Mouse (Mus musculus) MEL (cell line): ENCODE measurements at regions not wholly inside any gene's neighbourhood (a gene's known extent, or its start where the extent isn't known, plus 50 kb on each side); places are given as distances from the start of the nearest gene placed in this dataset.

Source experiments
- DNase-seq: peaks from one replicate; pipeline ENCODE4 v3.0.0; 2011; ENCODE audit warnings: low read depth, low spot score
- H3K27ac ChIP-seq: 2 replicates; pipeline ENCODE4 v1.5.1; 2012; ENCODE audit warnings: low read depth, mild to moderate bottlenecking, control low read depth, low read length, moderate library complexity; ENCODE audit not compliant: control insufficient read depth
- H3K27me3 ChIP-seq, 2 experiments: fragments of 150-350 bp in 1 of 2; sonication (generic) in 1 of 2; 2 replicates each; pipeline ENCODE4 v1.6.1; 2012; ENCODE audit warnings: low read length in 2 of 2, mild to moderate bottlenecking in 2 of 2, improper control_type of control experiment in 1 of 2, moderate library complexity in 1 of 2; ENCODE audit not compliant: insufficient read depth in 2 of 2, control insufficient read depth in 1 of 2
- H3K36me3 ChIP-seq, 2 experiments: 2 replicates each; pipeline ENCODE4 v1.6.1; 2012 to 2014; ENCODE audit warnings: low read length in 2 of 2, improper control_type of control experiment in 1 of 2, inconsistent platforms in 1 of 2, mild to moderate bottlenecking in 1 of 2; ENCODE audit not compliant: insufficient read depth in 2 of 2, control insufficient read depth in 1 of 2
- H3K4me1 ChIP-seq, 2 experiments: fragments of 150-350 bp in 1 of 2; sonication (generic) in 1 of 2; 2 replicates each; pipeline ENCODE4 v1.6.1; 2012; ENCODE audit warnings: low read length in 2 of 2, improper control_type of control experiment in 1 of 2, mild to moderate bottlenecking in 1 of 2; ENCODE audit not compliant: insufficient read depth in 2 of 2, control insufficient read depth in 1 of 2
- H3K4me3 ChIP-seq, 2 experiments: fragments of 150-350 bp in 1 of 2; sonication (generic) in 1 of 2; 2 replicates each; pipeline ENCODE4 v1.5.1; 2012; ENCODE audit warnings: low read depth in 2 of 2, low read length in 2 of 2, mild to moderate bottlenecking in 2 of 2, moderate library complexity in 2 of 2, control low read depth in 1 of 2, improper control_type of control experiment in 1 of 2; ENCODE audit not compliant: control insufficient read depth in 1 of 2, insufficient read depth in 1 of 2
- H3K79me2 ChIP-seq: 2 replicates; pipeline ENCODE4 v1.6.1; 2012; ENCODE audit warnings: mild to moderate bottlenecking, low read length, moderate library complexity; ENCODE audit not compliant: control insufficient read depth, poor library complexity, insufficient read depth
- H3K9ac ChIP-seq: 2 replicates; pipeline ENCODE4 v1.6.1; 2012; ENCODE audit warnings: low read depth, mild to moderate bottlenecking, control low read depth, low read length, moderate library complexity; ENCODE audit not compliant: control insufficient read depth, poor library complexity, severe bottlenecking
- H3K9me3 ChIP-seq: fragments of 150-350 bp; sonication (generic); replicated peaks from 2 replicates; pipeline ENCODE4 v1.6.1; 2012; ENCODE audit warnings: mild to moderate bottlenecking, low read length, improper control_type of control experiment, moderate library complexity; ENCODE audit not compliant: insufficient read depth
- BHLHE40 ChIP-seq: IDR thresholded peaks from 2 replicates; pipeline ENCODE4 v1.6.1; 2012; ENCODE audit warnings: low read depth, mild to moderate bottlenecking, inconsistent platforms, low read length, improper control_type of control experiment, borderline replicate concordance
- CHD1 ChIP-seq: IDR thresholded peaks from 2 replicates; pipeline ENCODE4 v1.6.1; 2012; ENCODE audit warnings: low read depth, mild to moderate bottlenecking, inconsistent platforms, low read length, improper control_type of control experiment
- CTCF ChIP-seq, 3 experiments: IDR thresholded peaks in 2 of 3; conservative IDR thresholded peaks in 1 of 3; 2 replicates each; pipeline ENCODE4 v1.5.1; 2011 to 2012; ENCODE audit warnings: low read length in 3 of 3, low read depth in 2 of 3, mild to moderate bottlenecking in 2 of 3, improper control_type of control experiment in 1 of 3, inconsistent platforms in 1 of 3, mixed read lengths in 1 of 3, moderate library complexity in 1 of 3; ENCODE audit not compliant: control insufficient read depth in 1 of 3, insufficient read depth in 1 of 3, poor library complexity in 1 of 3, severe bottlenecking in 1 of 3
- ELF1 ChIP-seq: IDR thresholded peaks from 2 replicates; pipeline ENCODE4 v1.6.1; 2014; ENCODE audit warnings: low read depth, mild to moderate bottlenecking, inconsistent platforms, low read length, improper control_type of control experiment, moderate library complexity
- EP300 ChIP-seq, 2 experiments: IDR thresholded peaks; 2 replicates each; pipeline ENCODE4 v1.6.1; 2011; ENCODE audit warnings: improper control_type of control experiment in 2 of 2, low read length in 2 of 2, low read depth in 1 of 2, mild to moderate bottlenecking in 1 of 2
- ETS1 ChIP-seq: IDR thresholded peaks from 2 replicates; pipeline ENCODE4 v1.6.1; 2012; ENCODE audit warnings: low read depth, mild to moderate bottlenecking, inconsistent platforms, low read length, improper control_type of control experiment, moderate library complexity
- GABPA ChIP-seq: IDR thresholded peaks from 2 replicates; pipeline ENCODE4 v1.6.1; 2012; ENCODE audit warnings: low read depth, mild to moderate bottlenecking, inconsistent platforms, low read length, improper control_type of control experiment, moderate library complexity
- GATA1 ChIP-seq: IDR thresholded peaks from 2 replicates; pipeline ENCODE4 v1.6.1; 2011; ENCODE audit warnings: low read depth, low read length, improper control_type of control experiment
- JUND ChIP-seq: IDR thresholded peaks from 2 replicates; pipeline ENCODE4 v1.6.1; 2011; ENCODE audit warnings: low read depth, mild to moderate bottlenecking, improper control_type of control experiment, low read length
- KAT2A ChIP-seq: conservative IDR thresholded peaks from 2 replicates; pipeline ENCODE4 v1.6.1; 2012; ENCODE audit warnings: low read depth, low read length, improper control_type of control experiment, inconsistent platforms
- MAFK ChIP-seq: IDR thresholded peaks from 2 replicates; pipeline ENCODE4 v1.6.1; 2011; ENCODE audit warnings: low read depth, mild to moderate bottlenecking, low read length, improper control_type of control experiment, borderline replicate concordance
- MEF2A ChIP-seq: IDR thresholded peaks from 2 replicates; pipeline ENCODE4 v1.6.1; 2014; ENCODE audit warnings: low read depth, mild to moderate bottlenecking, inconsistent platforms, low read length, improper control_type of control experiment; ENCODE audit not compliant: poor library complexity, insufficient replicate concordance, severe bottlenecking; ENCODE audit errors: extremely low read depth
- MYC ChIP-seq: IDR thresholded peaks from 2 replicates; pipeline ENCODE4 v1.6.1; 2011; ENCODE audit warnings: low read depth, mild to moderate bottlenecking, low read length, improper control_type of control experiment, moderate library complexity
- NELFE ChIP-seq: IDR thresholded peaks from 2 replicates; pipeline ENCODE4 v1.6.1; 2011; ENCODE audit warnings: low read depth, low read length, improper control_type of control experiment
- NRF1 ChIP-seq: IDR thresholded peaks from 2 replicates; pipeline ENCODE4 v1.6.1; 2014; ENCODE audit warnings: low read depth, mild to moderate bottlenecking, inconsistent platforms, low read length, improper control_type of control experiment, moderate library complexity; ENCODE audit not compliant: poor library complexity, insufficient read depth, severe bottlenecking
- POLR2AphosphoS5 ChIP-seq: IDR thresholded peaks from 2 replicates; pipeline ENCODE4 v1.6.1; 2012; ENCODE audit warnings: low read depth, borderline replicate concordance, mild to moderate bottlenecking, inconsistent platforms, low read length, moderate library complexity, mixed read lengths
- RAD21 ChIP-seq: IDR thresholded peaks from 2 replicates; pipeline ENCODE4 v1.6.1; 2011; ENCODE audit warnings: mild to moderate bottlenecking, low read depth, low read length, improper control_type of control experiment
- RCOR1 ChIP-seq: IDR thresholded peaks from 2 replicates; pipeline ENCODE4 v1.6.1; 2012; ENCODE audit warnings: low read depth, mild to moderate bottlenecking, inconsistent platforms, low read length, improper control_type of control experiment
- SMC3 ChIP-seq: IDR thresholded peaks from 2 replicates; pipeline ENCODE4 v1.6.1; 2011; ENCODE audit warnings: low read depth, low read length, improper control_type of control experiment
- TAL1 ChIP-seq: IDR thresholded peaks from 2 replicates; pipeline ENCODE4 v1.6.1; 2012; ENCODE audit warnings: mild to moderate bottlenecking, inconsistent platforms, low read length, moderate library complexity, mixed read lengths
- TBP ChIP-seq: IDR thresholded peaks from 2 replicates; pipeline ENCODE4 v1.8.0; 2011; ENCODE audit warnings: low read depth, low read length, improper control_type of control experiment
- UBTF ChIP-seq: IDR thresholded peaks from 2 replicates; pipeline ENCODE4 v1.6.1; 2012; ENCODE audit warnings: low read depth, mild to moderate bottlenecking, inconsistent platforms, low read length, improper control_type of control experiment, moderate library complexity, borderline replicate concordance; ENCODE audit not compliant: insufficient read depth
- USF1 ChIP-seq: IDR thresholded peaks from 2 replicates; pipeline ENCODE4 v1.6.1; 2014; ENCODE audit warnings: low read depth, mild to moderate bottlenecking, inconsistent platforms, low read length, improper control_type of control experiment, moderate library complexity
- ZC3H11A ChIP-seq: IDR thresholded peaks from 2 replicates; pipeline ENCODE4 v1.6.1; 2012; ENCODE audit warnings: low read depth, mild to moderate bottlenecking, inconsistent platforms, low read length, improper control_type of control experiment
- ZKSCAN1 ChIP-seq: IDR thresholded peaks from 2 replicates; pipeline ENCODE4 v1.6.1; 2012; ENCODE audit warnings: low read depth, mild to moderate bottlenecking, inconsistent platforms, low read length, improper control_type of control experiment, moderate library complexity
- ZNF384 ChIP-seq: IDR thresholded peaks from 2 replicates; pipeline ENCODE4 v1.6.1; 2012; ENCODE audit warnings: low read depth, mild to moderate bottlenecking, inconsistent platforms, low read length, improper control_type of control experiment

- Histone ChIP-seq H3K9ac (no peak overlapping the region), H3K4me1 (no peaks in the 10 kb centered on the region), H3K27me3 (no peaks in the 10 kb centered on the region; a peak in 1 of 4 replicates), H3K79me2 (no peaks in the 10 kb centered on the region), H3K36me3 (no peaks in the 10 kb centered on the region), H3K4me3 (no peak overlapping the region), H3K27ac (no peak overlapping the region), H3K9me3 (no peaks in the 10 kb centered on the region)
- TF ChIP-seq EP300 (IDR thresholded peaks at IDR 0.05; ENCODE audit: low read depth in 1 of 2, low read length in 2 of 2), result no peak
- no peak for TF ChIP-seq RAD21
- no peak for TF ChIP-seq MAFK
- TF ChIP-seq ETS1, result no peak
- no peak for TF ChIP-seq MYC
- TF ChIP-seq KAT2A, result no peak
- TF ChIP-seq POLR2AphosphoS5, result no peak
- TF ChIP-seq UBTF, result no peak
- no peak for TF ChIP-seq ELF1
- TF ChIP-seq JUND, result no peak
- no peak for TF ChIP-seq CHD1
- no peak for TF ChIP-seq ZKSCAN1
- no peak for TF ChIP-seq SMC3
- TF ChIP-seq TAL1, result no peak
- no peak for DNase-seq
Measured at GRCm38 (mm10) chr13:59881989-59882784, 59.2 kb upstream of the Tut7 start.

DNA sequence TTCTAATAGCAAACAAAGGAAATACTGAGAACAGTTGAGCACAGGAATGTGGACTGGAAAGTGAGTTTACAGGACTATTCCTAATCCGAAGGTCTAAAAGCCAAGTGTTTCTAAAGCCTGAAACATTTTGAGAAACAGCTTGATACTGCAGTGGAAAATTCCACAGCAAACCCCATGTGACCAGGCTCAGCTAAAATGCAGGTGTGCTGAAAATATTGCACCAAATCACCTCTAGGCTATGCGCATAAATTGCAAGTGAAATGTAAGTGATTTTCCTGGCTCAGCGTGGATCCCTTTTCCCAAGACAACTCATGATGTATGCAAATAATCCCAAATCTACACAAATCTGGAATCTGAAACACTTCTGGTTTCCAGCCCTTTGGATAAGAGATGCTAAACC lies 57.1 kb upstream of the Tut7 start:
- Histone ChIP-seq H3K9me3 (no peaks in the 10 kb centered on the region), H3K79me2 (no peaks in the 10 kb centered on the region), H3K36me3 (no peaks in the 10 kb centered on the region), H3K9ac (no peak overlapping the region), H3K27me3 (no peaks in the 10 kb centered on the region; a peak in 1 of 4 replicates), H3K4me3 (no peak overlapping the region), H3K4me1 (no peaks in the 10 kb centered on the region; a peak in 1 of 4 replicates), H3K27ac (no peak overlapping the region)
- TF ChIP-seq TBP (no peak), CTCF (IDR thresholded peaks at IDR 0.05 in 2 of 3, conservative IDR thresholded peaks at IDR 0.05 in 1 of 3; ENCODE audit: control insufficient read depth in 1 of 3, insufficient read depth in 1 of 3, low read depth in 2 of 3, low read length in 3 of 3, poor library complexity in 1 of 3, severe bottlenecking in 1 of 3) (no peak), NRF1 (no peak), RCOR1 (no peak), SMC3 (no peak), ETS1 (no peak), NELFE (no peak), ZC3H11A (no peak), GATA1 (no peak), CHD1 (no peak), USF1 (no peak), BHLHE40 (no peak), ZNF384 (no peak), EP300 (IDR thresholded peaks at IDR 0.05; ENCODE audit: low read depth in 1 of 2, low read length in 2 of 2) (no peak), MEF2A (no peak), MAFK (no peak), GABPA (no peak)
- no peak for DNase-seq
